Mouse (Mus musculus) stomach, postnatal 0 days (tissue): ENCODE data around the gene Ppil4.

Experiments used
- CTCF ChIP-seq: IDR thresholded peaks from 2 replicates; pipeline ENCODE4 v1.5.1; 2016; ENCODE audit warnings: antibody characterized with exemption, low read depth, mild to moderate bottlenecking, moderate library complexity
- EP300 ChIP-seq: optimal IDR thresholded peaks from 2 replicates; pipeline ENCODE3; 2016; ENCODE audit warnings: antibody characterized with exemption

DNA sequence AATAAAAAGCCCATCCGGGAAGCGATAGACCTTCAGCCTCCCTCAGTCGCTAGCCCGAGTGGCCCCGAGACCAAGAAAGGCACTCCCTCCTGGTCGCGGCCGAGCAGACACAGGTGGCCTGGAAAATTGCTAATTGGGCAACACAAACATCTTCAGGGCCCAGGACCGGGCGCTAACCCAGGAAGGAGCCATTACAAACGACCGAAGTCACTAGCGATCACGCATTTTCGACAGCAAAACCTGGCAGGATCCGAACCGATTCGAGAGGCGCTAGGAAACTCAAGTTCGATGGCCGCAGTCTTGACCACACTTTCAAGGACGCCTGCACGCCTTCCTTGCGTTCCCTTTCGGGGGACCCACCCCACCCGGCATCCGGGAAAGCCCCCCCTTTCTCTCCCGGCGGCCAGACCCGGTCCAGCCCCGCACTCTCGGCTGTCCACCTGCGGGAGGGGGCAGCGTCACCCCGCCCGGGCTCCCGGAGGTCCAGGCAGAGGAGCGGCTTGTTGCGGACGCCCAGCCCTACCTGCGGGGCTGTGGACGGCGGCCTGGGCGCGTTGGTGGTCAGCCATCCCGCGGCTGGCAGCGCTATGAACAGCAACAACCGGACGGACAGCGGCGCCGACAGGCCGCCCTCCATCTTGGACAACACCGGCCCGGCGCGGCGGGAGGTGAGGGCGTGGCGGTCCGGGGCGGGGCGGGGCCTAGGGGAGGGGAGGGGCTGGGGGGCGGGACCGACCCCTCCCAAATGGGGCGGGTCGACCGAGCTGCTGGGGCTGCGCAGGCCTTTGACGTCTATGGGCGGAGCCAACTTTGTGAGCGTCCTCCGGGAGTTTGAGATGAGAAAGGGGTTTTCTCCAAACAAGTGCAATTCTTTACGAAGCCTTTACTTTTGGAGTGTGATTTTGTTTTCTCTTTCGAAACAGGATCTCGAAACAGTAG lies 12.2 kb upstream of the Ppil4 start:
- 0 out of 2 replicates have a peak, but pooled peaks have one; percentile 16 for TF ChIP-seq CTCF
- no peak for TF ChIP-seq EP300
